Mouse (Mus musculus): ENCODE measurements around the gene Mapkbp1.

Gene Mapkbp1

GRCm38 (mm10) chr2:120054771-120055552 is 82.5 kb downstream of the Mapkbp1 start:
- no peak for DNase-seq (ENCODE audit: low read depth)

DNA sequence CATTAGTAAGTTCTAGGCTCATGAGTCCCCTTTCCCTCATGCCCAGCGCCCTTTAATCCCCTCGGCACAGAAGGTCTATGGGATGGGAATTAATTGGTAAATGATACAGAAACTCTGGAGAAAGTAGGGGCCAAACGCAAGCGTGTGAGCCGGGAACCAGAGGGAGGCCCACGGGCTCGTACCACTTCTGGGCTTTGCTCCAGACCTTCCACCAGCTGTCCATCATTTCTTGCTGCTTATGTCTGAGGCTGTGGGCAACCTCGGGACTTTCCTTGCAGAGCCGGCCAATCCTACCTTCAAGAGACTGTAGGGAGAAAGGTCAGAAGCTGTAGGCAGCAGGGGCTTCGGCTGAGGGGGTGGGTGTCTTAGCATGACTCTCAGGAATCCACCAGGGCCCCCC is 83.4 kb downstream of the Mapkbp1 start:
- no peak for DNase-seq (ENCODE audit: low read depth)

DNA sequence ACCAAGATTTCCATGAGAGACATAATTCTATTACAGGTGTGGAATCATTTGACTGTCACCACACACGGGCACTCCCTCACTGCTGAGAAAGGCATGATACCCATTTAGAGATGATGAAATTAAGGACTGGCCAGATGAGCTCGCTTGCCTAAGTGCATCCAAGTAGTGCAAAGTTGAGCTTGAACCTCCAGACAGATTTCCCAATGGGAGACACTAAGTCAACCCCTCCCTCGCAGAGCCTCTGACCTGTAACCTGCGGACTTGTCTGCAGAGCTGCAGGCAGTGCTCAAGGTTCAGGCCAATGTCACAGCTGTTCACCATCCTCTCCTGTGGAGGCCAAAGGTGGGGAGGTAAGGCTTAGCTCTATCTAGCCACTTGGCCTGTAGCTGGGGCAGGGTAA is 86.3 kb downstream of the Mapkbp1 start:
- DNase-seq (ENCODE audit: low read depth), result no peak

- no peak for DNase-seq (ENCODE audit: low read depth)
Measured at GRCm38 (mm10) chr2:120059466-120059865, 87.0 kb downstream of the Mapkbp1 start.

- DNase-seq (ENCODE audit: low read depth), result no peak
Measured at GRCm38 (mm10) chr2:120060190-120060589, 87.7 kb downstream of the Mapkbp1 start.

DNA sequence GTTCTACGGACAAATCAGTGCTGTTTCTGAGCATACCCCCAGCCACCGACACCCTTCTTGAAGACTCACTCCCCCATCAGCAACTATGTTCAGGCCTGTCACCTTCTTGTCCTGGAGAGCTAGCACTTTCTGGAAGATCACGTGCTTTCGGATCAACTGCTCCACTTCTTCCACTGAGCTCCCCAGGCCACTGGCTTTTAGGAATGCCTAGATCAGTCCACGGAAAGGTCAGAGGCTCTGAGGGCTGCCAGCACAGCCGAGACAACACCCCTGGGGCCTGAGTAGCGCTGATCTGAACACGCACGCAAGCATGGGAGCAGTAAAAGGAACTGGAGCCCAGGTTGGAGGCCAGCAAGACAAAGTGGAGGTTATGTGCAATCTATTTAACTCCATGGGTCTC is 88.2 kb downstream of the Mapkbp1 start:
- no peak for DNase-seq (ENCODE audit: low read depth)

GRCm38 (mm10) chr2:120062248-120062647 is 89.7 kb downstream of the Mapkbp1 start:
- DNase-seq (ENCODE audit: low read depth), result no peak

- no peak for DNase-seq (ENCODE audit: low read depth)
Measured at GRCm38 (mm10) chr2:120064639-120065038, 92.1 kb downstream of the Mapkbp1 start.

- no peak for DNase-seq (ENCODE audit: low read depth)
Measured at GRCm38 (mm10) chr2:120065243-120065642, 92.7 kb downstream of the Mapkbp1 start.

GRCm38 (mm10) chr2:120066224-120066623 is 93.7 kb downstream of the Mapkbp1 start:
- DNase-seq (ENCODE audit: low read depth), result no peak

DNA sequence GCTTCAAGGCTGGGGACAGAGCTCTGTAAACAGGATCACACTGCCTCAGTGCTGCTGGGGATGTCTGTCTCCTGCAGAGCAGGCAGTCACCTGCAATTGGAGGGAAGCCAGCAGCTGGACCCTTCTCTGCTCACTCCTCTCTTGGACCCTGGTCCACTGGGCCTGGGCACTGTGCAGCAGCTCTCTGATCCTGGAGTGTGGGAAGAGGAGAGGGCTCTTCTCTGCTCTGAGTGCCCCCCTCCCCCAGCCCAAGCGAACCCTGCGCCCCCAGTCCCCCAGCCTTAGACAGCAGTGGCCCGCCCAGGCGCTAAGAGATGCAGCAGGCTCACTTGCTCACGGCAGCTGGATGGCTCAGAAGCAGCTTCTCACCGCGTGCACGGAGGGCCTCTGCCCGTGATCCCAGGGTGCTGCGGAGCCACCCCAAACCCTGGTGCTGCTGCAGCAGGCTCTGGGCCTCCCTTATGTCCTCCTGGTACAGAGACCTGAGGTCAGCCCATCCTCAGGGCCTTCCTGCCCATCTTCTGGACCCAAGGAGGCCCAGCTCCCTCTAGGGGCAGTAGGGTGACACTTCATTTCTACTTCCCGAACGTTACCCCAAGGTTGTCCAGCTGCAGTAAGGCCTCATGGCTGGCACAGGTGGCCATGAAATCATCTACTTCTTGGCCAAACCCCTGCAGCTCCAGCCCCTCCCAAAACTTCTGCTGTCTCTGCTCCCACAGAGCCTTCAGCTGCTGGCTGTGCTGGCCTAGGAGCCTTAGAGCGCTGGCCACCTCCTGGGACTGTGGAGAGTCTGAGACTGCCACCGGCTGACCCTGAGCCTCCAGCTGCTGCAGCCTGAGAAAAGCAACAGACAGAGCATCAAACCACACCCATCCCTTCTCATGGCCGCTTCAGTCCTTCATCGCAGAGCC is 96.3 kb downstream of the Mapkbp1 start:
- DNase-seq (ENCODE audit: low read depth), result no peak

- DNase-seq (ENCODE audit: low read depth), result no peak
Measured at GRCm38 (mm10) chr2:120069466-120069990, 97.0 kb downstream of the Mapkbp1 start.

- no peak for DNase-seq (ENCODE audit: low read depth)
Measured at GRCm38 (mm10) chr2:120074096-120074495, 101.6 kb downstream of the Mapkbp1 start.

DNA sequence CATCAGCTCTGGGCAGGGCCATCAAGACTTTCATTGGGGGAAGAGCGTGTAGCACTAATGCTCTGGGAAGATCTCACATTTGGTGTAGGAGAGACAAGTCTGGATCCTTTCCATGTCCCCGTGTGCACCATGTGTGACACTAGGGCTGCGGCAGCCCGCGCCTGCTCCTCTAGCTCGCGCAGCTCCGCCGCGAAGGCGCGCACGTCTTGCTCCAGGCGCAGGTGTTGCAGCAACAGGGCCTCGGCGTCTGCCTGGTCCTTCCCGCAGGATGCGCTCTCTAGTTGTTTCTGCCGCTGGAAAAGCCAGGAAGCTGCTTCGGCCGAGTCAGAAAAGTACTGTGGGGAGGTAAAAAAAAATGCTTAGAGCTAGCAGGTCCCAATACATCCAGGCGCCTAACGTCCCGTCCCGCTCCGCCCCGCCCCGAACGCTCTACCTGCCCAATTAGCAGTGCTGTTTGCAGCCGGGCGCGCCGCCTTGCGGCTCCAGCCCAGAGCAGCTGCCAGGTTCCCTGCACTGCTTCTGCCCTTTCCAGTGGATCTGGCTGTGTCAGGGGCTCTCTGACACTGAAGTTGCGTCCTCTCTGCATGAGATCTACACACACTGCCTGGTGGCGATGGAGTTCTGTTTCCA is 103.7 kb downstream of the Mapkbp1 start:
- DNase-seq (ENCODE audit: low read depth), result no peak
